Mouse (Mus musculus) megakaryocyte, adult 5-6 weeks (primary cell): ENCODE measurements around the gene Lrrc20. TPM values are rescaled to one million over a fixed set of nuclear protein-coding genes. Genes with fewer than 3 reads are reported as not detected.
A peak's percentile ranks its signal among the peaks of the same experiment; 100 is the strongest.

ENCODE experiments used
- ATAC-seq: 2 replicates; pipeline ENCODE4 v1.8.0; 2016; ENCODE audit warnings: mild to moderate bottlenecking, inconsistent platforms; ENCODE audit not compliant: poor library complexity, severe bottlenecking
- total RNA-seq, 2 experiments: library from RNA; stranded (forward) in 1 of 2; stranded (reverse) in 1 of 2; fragments of 153-499, 151-499 nt in 1 of 2; fragments of 221-1000, 200-1000 nt in 1 of 2; gene quantifications; 2 replicates each; pipeline versions ENCODE4 v1.2.3 to v1.2.4; 2015 to 2017

Lrrc20 gene
- total RNA-seq, 2 experiments from 2014 or later = 6.6 to 7.0 TPM

DNA sequence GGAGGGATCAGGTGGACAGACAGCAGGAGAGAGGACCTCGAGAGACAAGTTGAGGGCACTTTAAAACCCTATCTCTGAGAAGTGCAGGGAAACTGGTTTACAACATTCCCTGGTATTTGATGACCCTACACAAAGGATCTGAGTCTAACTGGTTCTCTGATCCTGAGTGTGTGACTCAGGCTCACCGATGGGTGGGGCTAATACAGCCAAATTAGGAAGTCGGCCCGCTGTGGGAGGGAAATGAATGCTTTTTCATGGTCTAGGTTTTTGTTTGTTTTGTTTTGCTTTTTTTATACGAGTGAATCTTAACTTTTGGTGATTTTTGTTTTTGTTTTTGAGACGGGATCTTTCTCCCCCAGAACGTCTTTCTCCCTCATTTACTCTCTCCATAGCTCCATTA, 6.7 kb upstream of the Lrrc20 start:
- peak; percentile 56; the same call in 1 of the 2 replicates for ATAC-seq

DNA sequence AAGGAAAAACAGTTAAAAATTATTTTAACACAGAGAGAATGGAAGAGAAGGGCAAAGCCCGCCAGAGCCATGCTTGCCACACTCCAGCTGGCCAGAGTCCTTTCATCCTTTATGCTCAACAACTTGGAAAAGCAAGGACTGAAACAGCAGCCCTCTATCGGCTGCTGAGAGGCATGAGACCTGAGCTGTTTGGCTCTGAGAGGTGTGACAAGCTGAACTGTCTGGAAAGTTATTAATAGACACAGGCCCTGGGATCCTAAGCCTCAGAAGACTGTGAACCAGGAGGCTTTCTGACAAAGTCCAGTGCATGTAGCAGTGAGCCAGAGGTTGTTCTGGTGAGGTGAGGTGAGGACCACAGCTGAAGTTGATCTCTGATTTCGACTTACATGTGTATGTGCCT, 2.0 kb upstream of the Lrrc20 start:
- no peak for ATAC-seq

DNA sequence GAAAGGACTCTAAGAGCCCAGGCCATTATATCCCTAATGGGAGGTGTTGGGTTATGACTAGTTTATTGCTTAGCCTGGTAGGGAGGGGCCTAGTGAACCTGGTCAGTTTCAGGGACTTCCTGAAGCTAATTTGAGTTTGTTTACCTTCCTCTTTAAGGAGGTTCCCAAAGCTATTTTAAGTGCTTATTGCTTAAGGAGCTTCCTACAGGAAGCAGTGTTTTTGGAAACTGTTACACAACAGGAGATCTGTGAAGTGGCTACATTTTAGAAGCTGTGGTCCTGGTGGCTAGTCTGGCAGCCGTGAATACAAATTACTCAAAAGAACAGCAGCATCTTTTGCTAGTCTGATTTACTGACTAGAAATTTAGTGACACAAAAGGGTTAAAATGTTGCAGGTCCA, 1.3 kb upstream of the Lrrc20 start:
- ATAC-seq = peak; percentile 40

DNA sequence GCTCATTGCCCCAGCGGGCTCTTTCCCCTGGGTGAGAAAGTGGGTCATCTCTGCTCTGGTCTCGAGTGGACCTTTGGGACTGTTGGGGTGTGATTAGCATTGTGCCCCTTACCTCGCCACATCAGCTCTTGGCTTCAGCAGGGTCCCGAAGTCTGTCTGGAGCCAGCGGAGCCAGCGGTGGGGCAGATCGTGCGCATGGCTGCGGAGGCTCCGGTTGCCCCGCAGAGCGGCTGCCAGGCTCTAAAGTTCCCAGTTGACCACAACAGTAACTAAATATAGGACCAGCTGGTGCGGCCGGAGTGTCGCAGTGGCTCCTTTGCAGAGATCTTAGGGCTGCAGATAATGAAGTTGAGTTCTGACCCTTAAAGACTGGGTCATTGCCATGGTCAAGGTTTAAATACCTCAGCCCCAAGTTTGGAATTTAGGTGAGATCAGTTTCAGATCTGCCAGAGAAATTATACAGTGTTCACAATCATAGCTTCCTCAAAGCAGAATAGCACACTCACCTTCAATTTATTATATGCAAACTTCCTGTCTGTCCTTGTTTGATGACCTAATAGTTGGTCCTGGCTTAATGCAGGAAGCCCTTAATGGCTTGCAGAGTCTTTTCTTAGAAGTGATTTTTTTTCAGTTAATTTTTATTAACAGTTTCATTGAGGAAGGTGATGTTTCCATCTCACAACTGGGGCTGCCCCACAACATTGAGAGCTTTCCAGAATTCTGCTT, 1.0 kb downstream of the Lrrc20 start:
- no peak for ATAC-seq

DNA sequence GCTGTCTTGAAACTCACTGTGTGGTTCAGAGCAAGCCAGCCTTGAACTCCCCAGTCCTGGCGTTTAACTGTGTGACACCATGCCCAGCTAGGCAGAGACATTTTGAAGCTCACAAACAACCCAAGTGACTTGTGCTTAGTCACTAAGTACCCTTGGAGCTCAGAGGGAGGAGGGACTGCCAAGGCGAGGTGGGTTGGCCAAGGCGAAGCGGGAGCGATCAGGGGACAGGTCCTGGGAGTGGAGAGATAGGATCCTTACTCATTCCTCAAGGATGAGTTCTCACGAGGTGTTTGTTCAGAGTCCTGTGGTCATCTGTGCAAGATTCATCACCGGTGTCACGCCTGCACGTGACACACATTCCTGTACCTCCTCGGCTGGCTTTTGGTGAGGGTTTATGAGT, 3.9 kb downstream of the Lrrc20 start:
- no peak for ATAC-seq

DNA sequence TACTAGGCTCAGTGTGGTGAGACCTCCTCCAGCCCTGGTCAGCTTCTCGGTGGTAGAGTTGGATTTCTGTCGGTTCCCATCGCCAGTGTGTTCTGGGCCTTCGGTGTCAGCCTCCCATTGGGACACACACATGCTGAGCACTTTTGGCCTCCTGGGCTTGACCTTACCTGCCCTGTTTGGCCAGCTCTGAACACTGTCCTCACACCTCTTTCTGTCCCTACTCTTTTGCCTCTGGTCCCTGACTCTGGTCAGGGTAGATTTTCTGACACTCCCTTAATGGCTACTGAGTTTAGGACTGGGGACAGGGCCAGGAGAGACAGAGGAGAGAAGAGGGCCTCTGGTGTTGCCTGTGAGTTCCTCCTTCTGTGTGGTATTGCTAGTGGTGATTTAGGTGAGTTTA, 4.3 kb downstream of the Lrrc20 start:
- no peak for ATAC-seq

DNA sequence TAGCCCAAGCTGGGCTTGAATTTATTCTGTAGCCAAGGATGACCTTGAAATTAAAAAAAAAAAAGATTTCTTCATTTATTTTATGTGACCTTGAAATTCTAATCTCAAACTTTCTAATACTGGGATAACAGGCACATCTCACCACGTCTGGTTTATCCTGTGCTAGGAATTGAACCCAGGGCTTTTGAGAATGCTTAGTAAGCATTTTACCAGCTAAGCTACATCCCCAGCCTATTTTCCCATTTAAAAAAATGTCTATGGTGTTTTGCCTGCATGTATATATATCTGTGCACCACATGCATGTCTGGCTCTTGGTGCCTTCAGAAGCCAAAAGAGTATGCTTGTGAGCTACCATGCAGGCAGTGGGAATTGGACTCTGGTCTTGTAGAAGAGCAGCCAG, 4.9 kb downstream of the Lrrc20 start:
- no peak for ATAC-seq

DNA sequence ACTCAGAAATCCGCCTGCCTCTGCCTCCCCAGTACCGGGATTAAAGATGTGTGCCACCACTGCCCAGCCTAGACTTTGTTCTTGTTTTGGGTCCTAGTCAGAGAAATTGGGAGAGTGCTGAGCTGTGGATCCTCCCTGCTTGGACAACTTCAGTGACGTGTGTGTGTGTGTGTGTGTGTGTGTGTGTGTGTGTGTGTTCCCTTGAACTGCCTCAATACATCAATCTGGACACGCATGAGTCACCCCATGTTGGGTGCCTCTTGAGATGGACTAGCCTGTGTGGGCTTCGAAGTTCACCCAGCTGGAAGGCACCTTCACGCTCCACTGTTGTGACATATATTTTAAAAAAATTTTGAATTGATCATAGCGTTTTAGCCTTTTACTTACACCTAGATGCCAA, 7.2 kb downstream of the Lrrc20 start:
- no peak for ATAC-seq

DNA sequence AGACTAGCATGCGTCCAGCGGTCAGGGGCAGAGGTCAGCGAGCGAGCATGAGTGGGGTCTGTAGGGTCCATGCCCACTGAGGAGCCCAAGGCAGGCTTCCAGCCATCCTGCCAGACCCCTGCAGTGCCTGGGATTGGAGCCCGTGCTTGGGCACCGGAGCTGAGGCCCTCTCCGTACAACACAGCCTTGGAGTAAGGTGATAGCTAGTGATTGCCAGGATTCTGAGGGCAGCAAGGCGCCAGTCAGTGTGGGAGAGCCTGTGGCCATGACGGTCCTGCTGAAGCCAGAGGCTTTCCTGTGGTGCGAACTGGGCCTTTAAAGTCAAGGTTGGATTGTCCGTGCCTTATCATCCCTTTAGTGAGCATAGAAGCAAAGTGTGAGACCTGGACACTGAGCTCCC, 9.2 kb downstream of the Lrrc20 start:
- no peak for ATAC-seq

DNA sequence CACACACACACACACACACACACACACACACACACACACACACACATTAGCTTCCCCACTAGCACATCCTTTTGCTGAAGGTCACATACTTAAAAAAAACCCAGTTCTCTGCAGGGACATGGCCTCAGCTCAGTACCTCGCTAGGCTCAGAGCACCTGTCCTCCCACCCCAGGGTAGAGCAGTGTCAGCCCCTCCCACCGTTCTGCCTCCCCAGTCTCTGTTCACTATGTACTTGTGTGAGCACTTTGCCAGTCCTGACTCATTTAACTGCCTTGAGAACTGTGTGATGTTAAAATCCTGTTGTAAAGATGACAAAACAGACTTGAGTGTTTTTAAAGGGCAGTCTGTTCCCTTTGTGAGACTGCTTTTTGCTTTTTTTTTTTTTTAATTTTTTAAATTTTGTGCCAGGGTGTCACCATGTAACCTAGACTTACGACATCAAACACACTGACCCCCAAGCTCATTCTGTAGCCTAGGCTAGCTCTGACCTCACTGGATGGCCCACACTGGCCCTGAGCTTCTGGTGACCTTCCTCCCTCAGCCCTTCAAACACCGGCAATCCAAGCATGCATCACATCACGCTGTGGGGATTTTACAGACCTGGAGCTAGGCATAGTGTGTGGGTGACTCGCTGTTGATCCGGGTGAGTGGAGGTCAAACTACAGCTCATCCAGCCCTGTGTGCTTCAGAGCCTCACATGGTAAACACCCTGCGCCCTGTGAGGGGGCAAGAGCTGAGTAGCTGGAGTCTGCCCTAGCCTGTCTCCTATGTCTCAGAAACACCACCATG, 11.1 kb downstream of the Lrrc20 start:
- no peak for ATAC-seq

DNA sequence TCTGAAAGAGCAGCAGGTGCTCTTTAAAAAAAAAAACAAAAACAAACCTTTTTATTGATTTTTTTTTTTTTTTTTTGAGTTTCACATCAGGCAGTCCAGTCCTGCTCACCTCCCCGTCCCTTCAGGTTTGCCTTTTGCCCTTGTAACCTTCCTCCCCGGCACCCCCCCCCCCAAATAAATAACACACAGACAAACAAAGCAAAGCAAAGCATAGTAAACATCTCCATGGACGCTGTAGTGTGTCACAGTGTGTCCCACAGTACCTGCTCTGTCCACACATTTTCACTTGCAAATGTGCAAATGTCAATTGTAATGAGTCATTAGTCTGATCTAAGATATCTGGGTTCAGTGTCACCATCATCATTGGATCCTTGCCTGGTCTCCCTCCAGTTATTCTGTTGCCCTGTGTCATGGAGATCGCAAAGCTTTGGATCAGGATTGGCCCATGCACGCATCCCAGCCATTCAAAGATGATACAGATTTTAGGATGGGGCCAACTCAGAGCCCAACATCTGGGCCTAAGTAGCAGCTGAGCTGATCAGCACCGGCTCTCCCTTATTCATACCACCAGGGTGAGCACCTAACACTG, 13.0 kb downstream of the Lrrc20 start:
- ATAC-seq = no peak

DNA sequence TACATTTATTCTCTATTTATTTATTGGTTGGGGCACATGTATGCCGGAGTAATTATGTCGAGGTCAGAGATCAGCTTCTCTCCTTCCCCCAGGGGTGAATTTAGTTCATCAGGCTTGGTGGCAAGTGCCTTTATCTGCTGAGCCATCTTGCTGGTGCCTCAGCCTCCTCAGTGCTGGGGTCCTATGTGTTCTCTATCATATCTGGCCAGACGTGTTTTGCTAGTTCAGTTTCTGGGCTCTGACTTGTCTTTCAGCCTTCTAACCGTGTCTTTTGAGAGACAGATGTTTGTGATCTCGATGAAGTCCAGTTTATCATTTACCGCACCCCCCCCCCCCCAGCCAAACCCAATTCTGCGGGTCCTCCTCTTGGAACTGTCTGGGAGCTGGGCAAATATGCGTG, 16.0 kb downstream of the Lrrc20 start:
- no peak for ATAC-seq

DNA sequence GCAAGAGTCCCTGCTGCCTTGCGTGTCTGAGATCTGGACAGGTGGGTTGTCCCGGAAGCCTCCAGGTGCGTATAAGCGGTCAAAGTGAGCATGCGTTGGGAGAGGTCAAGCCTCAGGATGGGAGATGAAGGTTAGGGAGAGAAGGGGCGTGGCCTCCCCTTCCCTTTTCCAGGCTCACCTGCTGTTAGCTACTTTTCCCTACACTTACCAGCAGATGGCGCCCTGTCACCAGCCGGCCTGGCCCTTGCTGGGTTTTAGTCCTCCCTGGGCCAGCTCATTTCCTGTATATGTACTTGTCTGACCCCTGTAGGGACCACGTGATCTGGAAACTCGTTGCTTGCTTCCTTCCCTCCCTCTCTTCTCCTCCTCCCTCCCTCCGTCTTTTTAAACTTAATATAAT, 16.4 kb downstream of the Lrrc20 start:
- peak; percentile 97 for ATAC-seq

DNA sequence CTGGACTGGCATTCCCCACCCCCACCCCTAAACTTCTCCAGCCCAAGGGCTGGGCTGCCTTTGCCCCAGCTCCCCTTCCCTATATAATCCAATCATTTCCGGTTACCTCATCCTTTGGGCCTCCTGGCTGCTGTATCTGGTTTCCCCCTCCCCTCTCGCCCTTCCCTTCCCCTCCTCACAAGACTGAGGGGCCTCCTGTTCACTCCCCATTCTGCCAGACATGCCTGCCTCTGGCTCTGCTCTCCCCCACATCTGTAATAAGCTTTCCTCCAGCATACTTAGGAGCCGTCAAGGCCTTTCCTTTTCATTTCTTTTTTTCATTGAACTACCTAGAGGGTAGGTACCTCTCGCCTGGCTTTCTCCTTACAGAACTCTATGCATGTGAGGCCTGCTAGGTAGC, 19.9 kb downstream of the Lrrc20 start:
- ATAC-seq = no peak

DNA sequence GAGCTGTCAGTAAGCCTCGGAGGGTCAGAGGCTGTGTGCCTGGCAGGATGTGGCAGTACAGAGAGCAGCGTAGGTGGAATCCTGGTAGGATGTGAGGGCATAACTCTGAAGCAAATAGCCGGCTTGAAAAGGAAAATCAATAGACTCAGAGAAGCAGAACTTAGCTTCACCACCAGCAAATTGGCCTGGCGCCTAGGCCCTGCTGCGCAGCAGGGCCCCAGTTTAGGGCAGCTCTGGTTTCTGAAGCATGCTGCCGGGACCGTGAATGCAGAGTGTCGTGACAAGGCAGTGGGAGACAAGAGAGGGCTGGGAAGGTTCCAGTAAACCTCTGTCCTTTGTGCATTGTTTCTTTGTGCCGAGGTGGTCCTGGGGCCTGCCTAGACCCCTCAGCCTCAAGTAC, 20.6 kb downstream of the Lrrc20 start:
- no peak for ATAC-seq

DNA sequence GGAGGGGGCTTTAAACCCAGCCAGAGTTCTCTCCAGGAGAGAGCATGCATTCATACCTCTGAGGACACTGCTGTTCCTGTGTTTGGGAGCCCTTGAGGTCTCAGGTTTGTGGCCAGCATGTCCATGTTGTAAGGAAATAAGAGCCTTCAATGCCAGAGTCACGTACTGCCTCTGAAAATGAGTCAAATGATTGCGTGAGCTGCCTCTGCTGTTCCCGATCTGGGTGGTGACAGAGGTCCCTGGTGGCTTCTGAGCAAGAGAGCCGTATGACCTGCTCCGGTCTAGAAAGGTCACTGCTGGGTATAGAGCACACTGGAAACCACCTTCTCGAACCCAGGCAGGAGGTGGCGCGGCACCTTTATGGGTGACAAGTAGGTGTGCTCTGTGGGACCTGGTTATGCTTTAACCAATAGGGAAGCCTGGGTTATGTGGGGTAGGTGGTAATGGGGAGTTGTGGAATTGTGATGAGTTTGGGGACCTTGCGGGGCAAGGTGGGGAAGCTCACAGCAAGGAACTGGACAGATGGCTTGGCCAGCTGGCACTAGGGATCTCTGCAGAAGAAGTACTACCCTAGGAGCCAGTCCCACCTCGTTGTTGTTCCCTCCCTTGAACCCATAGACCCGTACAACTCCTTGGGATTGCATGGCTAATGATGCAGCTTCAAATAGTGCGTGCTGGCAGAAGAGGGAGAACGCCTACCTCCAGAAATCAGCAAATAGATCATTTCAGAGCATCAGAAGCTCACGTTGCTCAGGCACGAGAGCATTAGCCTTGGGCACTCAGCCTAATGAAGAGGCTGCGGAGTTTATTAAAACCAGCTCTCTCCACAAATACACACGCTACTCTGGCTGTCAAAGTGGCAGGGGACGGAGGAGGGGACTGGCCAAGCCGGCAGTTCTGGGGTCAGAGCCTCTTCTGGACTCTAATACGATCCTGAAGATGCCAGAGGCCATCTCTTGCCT, 24.2 kb downstream of the Lrrc20 start:
- no peak for ATAC-seq

DNA sequence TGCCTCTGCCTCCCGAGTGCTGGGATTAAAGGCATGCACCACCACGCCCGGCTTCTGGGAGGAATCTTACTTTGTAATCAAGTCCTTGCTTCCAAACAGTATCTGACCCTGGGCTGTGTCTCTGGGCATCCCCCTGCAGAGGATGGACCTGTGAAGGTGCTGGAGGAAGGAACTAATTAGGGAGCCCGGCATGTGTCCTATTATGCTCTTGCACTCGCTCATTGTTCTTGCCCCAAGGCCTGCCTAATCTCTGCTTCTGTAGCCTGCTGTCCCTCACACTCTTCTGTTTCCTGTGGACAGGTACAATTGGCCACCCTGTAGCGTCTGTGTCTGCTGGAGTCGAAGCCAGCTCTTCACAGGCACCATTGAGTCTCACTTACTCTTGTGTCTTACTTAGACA, 25.2 kb downstream of the Lrrc20 start:
- no peak for ATAC-seq

DNA sequence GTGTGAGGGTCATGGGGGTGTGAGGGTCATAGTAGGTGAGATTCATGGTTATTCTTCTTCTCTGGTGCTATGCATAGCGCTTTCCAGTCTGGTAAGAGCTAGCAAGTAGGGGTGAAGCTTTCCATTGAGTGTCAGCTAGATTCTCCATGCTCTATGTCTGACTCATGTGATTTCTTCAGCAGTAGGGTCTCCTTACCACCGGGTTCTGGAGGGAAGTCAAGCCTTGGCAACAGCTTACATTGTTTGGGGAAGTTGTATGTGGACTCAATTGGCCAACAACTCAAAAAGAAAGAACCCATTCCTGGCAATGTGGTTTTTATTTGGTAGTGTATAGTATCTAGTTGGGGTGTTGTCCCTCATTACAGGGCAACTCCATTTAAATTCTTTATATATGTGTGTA, 28.5 kb downstream of the Lrrc20 start:
- peak; percentile 30; the same call in 1 of the 2 replicates for ATAC-seq

DNA sequence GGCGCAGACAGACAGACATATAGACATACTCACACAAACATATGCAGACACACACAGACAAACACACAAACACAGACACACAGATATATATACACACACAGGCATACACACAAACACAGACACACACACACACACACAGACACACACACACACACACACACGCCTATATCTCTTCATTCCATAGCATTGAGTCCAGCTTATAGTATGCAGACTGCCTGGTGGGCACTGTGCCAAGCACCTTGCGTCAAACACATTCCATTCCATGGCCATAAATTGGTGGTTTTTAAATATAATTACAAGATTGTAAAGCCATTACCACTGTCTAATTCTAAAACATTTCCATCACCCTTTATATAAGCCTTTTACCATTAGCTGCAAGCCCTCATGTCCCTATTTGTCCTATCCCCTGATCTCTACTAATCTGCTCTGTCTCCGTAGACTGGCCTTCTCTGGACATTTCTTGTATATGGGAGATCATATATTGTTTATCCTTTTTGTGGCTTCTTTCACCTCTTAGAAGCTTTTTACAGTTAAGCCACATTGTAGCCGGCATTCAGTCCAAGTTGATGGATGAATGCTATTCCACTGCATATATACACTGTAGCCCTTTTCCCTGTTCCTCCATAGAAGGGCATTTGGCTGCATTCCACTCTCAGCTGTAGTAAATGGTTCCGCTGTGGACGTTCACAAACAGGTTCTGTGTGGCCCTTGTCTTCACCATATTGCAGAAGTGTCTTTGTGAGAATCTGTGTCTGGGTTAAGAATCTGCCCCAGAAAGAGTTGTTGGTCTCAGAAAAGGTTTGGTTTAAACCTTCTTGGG, 31.0 kb downstream of the Lrrc20 start:
- ATAC-seq = no peak

DNA sequence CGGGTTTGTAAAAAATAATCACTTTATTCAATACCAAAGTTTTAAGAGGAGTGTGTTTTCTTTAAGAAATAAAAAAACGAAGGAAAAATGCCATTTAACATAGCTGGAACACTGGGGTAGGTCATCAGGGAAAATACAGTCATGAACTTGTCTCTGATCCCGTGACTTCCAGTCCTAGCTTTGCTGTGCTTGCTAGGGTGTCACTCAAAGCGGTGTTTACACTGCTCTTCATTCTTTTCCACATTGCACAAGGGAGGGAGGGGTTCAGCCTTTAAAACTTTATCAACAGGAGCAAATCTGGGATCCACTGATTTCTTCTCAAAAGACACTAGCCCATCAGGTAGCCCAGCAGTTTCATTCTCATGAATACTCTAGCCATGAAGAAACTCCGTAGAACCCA, 34.3 kb downstream of the Lrrc20 start:
- ATAC-seq = no peak
